12 mouse cellular contexts compared by ENCODE assay signal in the genomic region with DNA sequence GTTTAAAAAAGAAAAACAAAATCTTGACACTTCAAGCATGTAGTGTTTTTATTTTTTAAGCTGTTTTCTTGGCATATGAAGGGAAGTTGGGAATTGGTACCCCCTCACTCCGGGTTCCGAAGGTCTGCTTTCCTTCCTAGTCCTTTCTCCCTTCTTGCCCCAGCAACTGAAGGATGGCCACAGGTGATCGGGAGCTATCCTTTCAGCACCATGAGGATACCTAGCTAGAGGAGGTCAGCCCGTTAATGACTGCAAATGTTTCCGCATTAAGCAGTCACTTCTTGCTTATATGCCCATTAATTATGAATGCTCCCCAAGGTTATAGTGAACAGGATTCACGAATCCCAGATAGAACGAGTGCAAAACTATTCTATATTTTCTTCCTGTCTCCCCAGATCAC. TPM values are rescaled to one million over a fixed set of nuclear protein-coding genes. Genes with fewer than 3 reads are reported as not detected.
DNase-seq lines count a peak whose midpoint lies in the region; ATAC-seq and TF ChIP-seq lines count a peak whose summit lies in the region.
"Had no signal": no experiment of that assay in that cellular context is flagged by ENCODE, and none has a peak within 500 bp of the region (broad histone marks: within the 10 kb centered on the region; RNA-seq: fewer than 3 reads in every experiment).

No protein-coding gene starts in this region.

- H3K9me3 ChIP-seq in forebrain, embryonic 15.5 days: no peaks in the 10 kb centered on the region
- H3K9me3 ChIP-seq in midbrain, embryonic 10.5 days (replicated peaks): no peaks in the 10 kb centered on the region
- H3K9me3 ChIP-seq in stomach, postnatal 0 days (ENCODE audit: control insufficient read depth, low read length): no peaks in the 10 kb centered on the region

- intact Hi-C loops in left cerebral cortex, adult 2 months (cut with DNase I): loop anchor here (5.0 kb wide), 1 partner anchor 109 kb away; no protein-coding TSS in a partner anchor
- intact Hi-C loops in left cerebral cortex, postnatal 36 days (cut with DNase I): loop anchor here (5.0 to 10.0 kb wide), 3 partner anchors 61 to 139 kb away; no protein-coding TSS in a partner anchor

- H3K9ac ChIP-seq in forebrain, embryonic 15.5 days (replicated peaks): peak overlapping the region; percentile 99
- H3K9ac ChIP-seq in stomach, postnatal 0 days (ENCODE audit: low read length): no peak overlapping the region

- H3K27me3 ChIP-seq in forebrain, embryonic 15.5 days: no peaks in the 10 kb centered on the region
- peaks cover 34% of the 10 kb centered on the region for H3K27me3 ChIP-seq in midbrain, embryonic 10.5 days (ENCODE audit: low read depth, poor library complexity, severe bottlenecking)
- peaks cover 9% of the 10 kb centered on the region; the same call in 1 of the 2 replicates for H3K27me3 ChIP-seq in stomach, postnatal 0 days (ENCODE audit: control insufficient read depth, insufficient read depth, low read length)

- H3K4me2 ChIP-seq in forebrain, embryonic 15.5 days (replicated peaks): peak overlapping the region; percentile 86
- H3K4me2 ChIP-seq in stomach, postnatal 0 days (replicated peaks; ENCODE audit: low read depth): no peak overlapping the region

- H3K4me1 ChIP-seq in forebrain, embryonic 15.5 days: peaks cover 2% of the 10 kb centered on the region
- peaks cover 24% of the 10 kb centered on the region for H3K4me1 ChIP-seq in midbrain, embryonic 10.5 days
- no peaks in the 10 kb centered on the region for H3K4me1 ChIP-seq in stomach, postnatal 0 days (replicated peaks; ENCODE audit: control insufficient read depth, insufficient read depth)

- H3K36me3 ChIP-seq in forebrain, embryonic 15.5 days: no peaks in the 10 kb centered on the region
- H3K36me3 ChIP-seq in midbrain, embryonic 10.5 days: no peaks in the 10 kb centered on the region
- no peaks in the 10 kb centered on the region for H3K36me3 ChIP-seq in stomach, postnatal 0 days (ENCODE audit: control insufficient read depth, insufficient read depth, low read length)

- no peak for TF ChIP-seq CTCF in left cerebral cortex, adult 2 months (IDR thresholded peaks at IDR 0.05)
- no peak for TF ChIP-seq CTCF in stomach, postnatal 0 days (IDR thresholded peaks at IDR 0.05; ENCODE audit: low read depth)

- no peak for DNase-seq in left cerebral cortex, adult 2 months (ENCODE audit: extremely low spot score in 1 of 2, low spot score in 2 of 2)
- no peak for DNase-seq in left cerebral cortex, postnatal 36 days (ENCODE audit: low spot score in 2 of 2)
- DNase-seq in midbrain, embryonic 10.5 days (ENCODE audit: low spot score): no peak
- peak; percentile 19 for DNase-seq in stomach, postnatal 0 days (ENCODE audit: low spot score)
- no peak for DNase-seq in cerebellum, adult 11 months
- no peak for DNase-seq in MN1 (ENCODE audit: low spot score)
- no peak for DNase-seq in heart, adult 9 months (ENCODE audit: low spot score in 2 of 2)
- DNase-seq: heart, adult 2 months; layer of hippocampus, adult 9-11 months; lung, adult 2 months; thymus, adult 2 months had no signal

- ATAC-seq in forebrain, embryonic 15.5 days (replicated peaks): no peak
- ATAC-seq in stomach, postnatal 0 days (ENCODE audit: low FRiP score, low TSS enrichment): no peak

- H3K27ac ChIP-seq in left cerebral cortex, adult 2 months: no peak overlapping the region
- no peak overlapping the region for H3K27ac ChIP-seq in forebrain, embryonic 15.5 days (replicated peaks)
- H3K27ac ChIP-seq in midbrain, embryonic 10.5 days (replicated peaks): no peak overlapping the region
- H3K27ac ChIP-seq in stomach, postnatal 0 days (replicated peaks): no peak overlapping the region
- H3K27ac ChIP-seq: heart, adult 2 months had no signal

- TF ChIP-seq EP300 in stomach, postnatal 0 days (optimal IDR thresholded peaks at IDR 0.05): no peak

- 11% methylated on average over 7 of the region's 7 CpGs for WGBS in forebrain, embryonic 15.5 days
- 16% methylated on average over 7 of the region's 7 CpGs for WGBS in midbrain, embryonic 10.5 days
- 9% methylated on average over 7 of the region's 7 CpGs for WGBS in stomach, postnatal 0 days

- H3K4me3 ChIP-seq in left cerebral cortex, adult 2 months: peak overlapping the region; percentile 71
- peak overlapping the region; percentile 89 for H3K4me3 ChIP-seq in forebrain, embryonic 15.5 days
- peak overlapping the region; percentile 71 for H3K4me3 ChIP-seq in midbrain, embryonic 10.5 days
- no peak overlapping the region for H3K4me3 ChIP-seq in stomach, postnatal 0 days (ENCODE audit: low read depth, low read length)
- H3K4me3 ChIP-seq: heart, adult 2 months had no signal

RNA-seq across cellular contexts. Expression of a gene that starts 1.3 kb away (rescaled TPM):
- 10 to 100 TPM; 31.7 to 40.1 TPM for total RNA-seq in left cerebral cortex, adult 2 months (2021)
- total RNA-seq in left cerebral cortex, postnatal 36 days (2021): 10 to 100 TPM; 24.6 to 41.4 TPM
- 47.8 and 50.3 TPM in 2 replicates for polyA plus RNA-seq in forebrain, embryonic 15.5 days (2015; fragmentation: Nextera tagmentation; extraction: Ambion mirVana)
- 5.8 and 12.1 TPM in 2 replicates for polyA plus RNA-seq in midbrain, embryonic 10.5 days (2016; fragmentation: Nextera tagmentation; extraction: Ambion mirVana)
- 2.1 and 2.4 TPM in 2 replicates for polyA plus RNA-seq in stomach, postnatal 0 days (2015; fragmentation: Nextera tagmentation; extraction: Ambion mirVana)
